Mouse (Mus musculus) natural killer cell, adult 2 months (primary cell): Measurements from ENCODE around the gene Cdk6.

Source experiments
- DNase-seq, 2 experiments: peaks; one replicate each; pipeline ENCODE4 v3.0.0; 2022; ENCODE audit warnings: low spot score in 2 of 2

Gene Cdk6

DNA sequence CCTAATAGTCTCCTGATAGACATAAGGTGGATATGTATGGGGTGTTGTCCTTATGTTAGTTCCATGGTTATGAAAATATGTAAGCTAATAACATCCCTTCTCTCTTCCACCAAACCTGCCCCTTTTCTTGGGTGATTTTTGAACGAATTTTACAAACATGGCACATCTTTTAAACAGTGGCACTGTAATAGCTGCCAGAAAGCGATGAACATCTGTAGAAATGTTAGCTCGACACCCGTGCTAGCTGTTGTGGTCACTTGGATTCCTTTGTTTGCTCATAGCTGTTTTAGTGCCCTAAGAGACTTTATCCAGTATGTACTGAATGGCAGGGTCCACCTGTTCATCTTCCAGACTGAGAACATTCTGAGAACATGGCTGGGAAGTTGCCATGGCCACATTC is 230.0 kb downstream of the Cdk6 start, which contains the start of gene 1700109H08Rik:
Gene 1700109H08Rik, plus strand, starts transcription at position 301 of the 400 bp plus-strand sequence.
- no peak for DNase-seq

DNA sequence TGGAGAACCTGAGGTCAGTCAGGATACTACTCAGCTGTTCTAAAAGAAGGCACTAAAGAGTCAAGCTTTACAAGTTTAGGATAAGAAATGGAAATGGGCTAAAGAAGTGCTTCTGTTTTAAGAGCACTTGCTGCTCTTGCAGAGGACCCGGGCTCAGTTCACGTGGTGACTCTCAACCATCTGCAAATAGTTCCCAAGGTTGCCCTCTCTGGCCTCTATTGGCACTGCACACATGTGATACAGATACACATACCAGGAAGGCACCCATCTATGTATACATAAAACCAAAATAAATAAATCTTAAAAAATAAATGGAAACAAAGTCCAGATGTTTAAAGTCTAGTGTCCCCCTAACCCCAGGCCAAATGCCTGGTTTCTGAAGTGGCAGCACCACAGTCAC is 233.5 kb downstream of the Cdk6 start:
- no peak for DNase-seq

DNA sequence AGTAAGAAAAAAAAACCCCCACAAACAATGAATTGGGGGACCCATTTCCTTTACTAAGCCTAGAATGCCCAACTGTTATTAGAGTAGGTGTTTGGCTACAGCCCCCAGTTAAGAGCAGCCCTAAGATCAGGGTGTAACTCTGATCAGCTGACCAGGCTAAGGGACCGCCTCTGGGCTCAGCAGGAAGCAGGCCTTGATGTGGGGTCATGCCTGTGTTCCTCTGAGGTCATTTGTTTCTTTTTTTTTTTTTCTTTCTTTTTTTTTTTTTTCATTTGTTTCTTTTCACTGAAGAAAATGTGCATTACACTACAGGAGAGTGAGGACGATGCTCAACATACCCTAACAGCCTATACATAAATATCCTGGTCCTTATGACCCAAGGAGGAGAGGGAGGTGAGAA is 236.7 kb downstream of the Cdk6 start:
- DNase-seq, result no peak

DNA sequence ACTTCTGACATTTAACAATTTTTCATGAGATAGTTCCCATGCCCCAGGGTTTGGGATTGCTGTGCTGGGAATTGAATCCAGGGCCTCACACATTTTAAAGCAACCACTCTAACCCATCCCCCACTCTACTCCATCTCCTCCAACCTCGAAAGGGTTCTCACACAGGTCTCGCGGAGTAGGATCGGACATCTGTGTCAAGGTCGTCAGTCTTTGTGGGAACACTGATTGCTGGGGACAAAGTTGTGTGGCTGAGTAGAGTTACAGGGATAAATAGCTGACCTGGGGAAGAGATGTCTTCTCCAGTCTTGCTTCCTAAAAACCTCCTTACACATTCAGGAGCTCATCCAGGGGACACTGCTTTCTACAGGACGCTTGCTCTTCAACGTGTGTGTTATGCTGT is 237.8 kb downstream of the Cdk6 start:
- no peak for DNase-seq
